Mouse (Mus musculus): ENCODE data around the gene Cyp4f37. TPM values are rescaled to one million over a fixed set of nuclear protein-coding genes. Genes with fewer than 3 reads are reported as not detected.

The Cyp4f37 gene
- total RNA-seq, 1 experiment = 0.71 TPM

DNA sequence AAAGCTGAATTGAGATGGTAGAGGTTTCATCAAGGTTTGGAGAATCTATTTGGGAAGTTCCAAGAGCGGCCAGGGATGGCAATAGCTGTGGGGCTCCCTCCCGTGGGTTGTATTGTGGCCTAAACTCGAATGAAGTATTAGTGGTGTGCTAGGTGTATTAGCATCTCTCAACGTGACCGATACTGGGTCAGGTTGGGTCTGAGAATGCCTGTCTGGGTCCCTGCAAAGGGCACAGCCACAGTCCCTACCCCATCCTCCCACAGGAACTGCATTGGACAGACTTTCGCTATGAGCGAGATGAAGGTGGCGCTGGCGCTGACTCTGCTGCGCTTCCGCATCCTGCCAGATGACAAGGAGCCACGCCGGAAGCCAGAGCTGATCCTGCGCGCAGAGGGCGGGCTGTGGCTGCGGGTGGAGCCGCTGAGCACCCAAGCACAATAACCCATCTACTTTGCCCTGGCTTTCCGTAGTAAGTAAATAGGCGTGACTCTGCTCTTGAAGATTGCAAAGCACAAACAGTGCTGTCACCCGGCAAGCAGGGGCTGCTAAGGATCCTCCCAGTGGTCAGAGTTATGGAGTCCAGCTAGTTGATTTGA lies 55.0 kb downstream of the Cyp4f37 start:
- Histone ChIP-seq H3K4me3 (ENCODE audit: insufficient read depth in 1 of 2, low read depth in 1 of 2, low read length in 2 of 2, poor library complexity in 1 of 2, severe bottlenecking in 1 of 2) (peak overlapping the region; percentile 0 to 31; a peak in 3 of 4 replicates), H3K4me1 (ENCODE audit: control insufficient read depth in 2 of 2, insufficient read depth in 2 of 2, low read length in 2 of 2, poor library complexity in 1 of 2) (no peaks in the 10 kb centered on the region; a peak in 2 of 4 replicates), H3K27ac (ENCODE audit: insufficient read depth, low read depth, low read length, poor library complexity, severe bottlenecking) (no peak overlapping the region), H3K9ac (ENCODE audit: insufficient read depth, low read depth, low read length, poor library complexity, severe bottlenecking) (peak overlapping the region; percentile 9; the same call in 1 of the 2 replicates), H3K9me3 (ENCODE audit: control insufficient read depth, insufficient read depth, low read depth, low read length) (no peaks in the 10 kb centered on the region), H3K36me3 (ENCODE audit: control insufficient read depth, insufficient read depth, low read length, poor library complexity, severe bottlenecking) (no peaks in the 10 kb centered on the region)
- no peak for TF ChIP-seq MAFK (IDR thresholded peaks at IDR 0.05; ENCODE audit: insufficient read depth, low read depth, low read length)
- no peak for TF ChIP-seq HCFC1 (IDR thresholded peaks at IDR 0.05; ENCODE audit: borderline replicate concordance, insufficient read depth, low read length)
- no peak for TF ChIP-seq ZC3H11A (IDR thresholded peaks at IDR 0.05; ENCODE audit: borderline replicate concordance, low read depth, low read length)
- TF ChIP-seq ZNF384 (IDR thresholded peaks at IDR 0.05; ENCODE audit: low read depth, low read length) = no peak
- no peak for TF ChIP-seq CHD2 (IDR thresholded peaks at IDR 0.05; ENCODE audit: low read depth, low read length)
- DNase-seq (ENCODE audit: low read depth, low spot score) = peak; percentile 30
- in situ Hi-C loops (cut with MboI; ENCODE audit: low sequenced_read_pairs in 2 of 2, unreplicated experiment in 2 of 2) = no loop called here

DNA sequence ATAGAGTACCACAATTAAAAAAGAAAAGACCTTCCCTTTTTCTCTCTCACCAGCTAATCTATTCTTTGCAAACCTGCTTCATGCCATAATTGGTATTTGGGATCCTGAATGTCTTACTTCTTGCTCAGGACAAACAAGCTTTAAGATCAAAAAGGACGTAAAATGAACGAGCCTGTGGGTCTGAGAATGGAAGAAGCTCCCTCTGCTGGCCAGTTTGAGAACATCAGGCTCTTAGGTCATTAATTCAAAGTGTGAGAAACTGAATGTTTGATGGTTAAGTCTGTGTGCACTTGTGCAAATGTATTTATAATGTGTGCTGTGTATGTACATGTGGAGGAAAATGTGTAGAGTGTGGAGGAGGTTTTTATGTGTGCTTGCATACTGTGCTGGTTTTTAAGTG lies 59.3 kb downstream of the Cyp4f37 start:
- in situ Hi-C loops (cut with MboI; ENCODE audit: low sequenced_read_pairs in 2 of 2, unreplicated experiment in 2 of 2) = no loop called here
- DNase-seq (ENCODE audit: low read depth, low spot score) = peak; percentile 66
- no peak for TF ChIP-seq CHD2 (IDR thresholded peaks at IDR 0.05; ENCODE audit: low read depth, low read length)
- TF ChIP-seq MAFK (IDR thresholded peaks at IDR 0.05; ENCODE audit: insufficient read depth, low read depth, low read length) = no peak
- TF ChIP-seq ZNF384 (IDR thresholded peaks at IDR 0.05; ENCODE audit: low read depth, low read length) = no peak
- TF ChIP-seq HCFC1 (IDR thresholded peaks at IDR 0.05; ENCODE audit: borderline replicate concordance, insufficient read depth, low read length) = no peak
- TF ChIP-seq ZC3H11A (IDR thresholded peaks at IDR 0.05; ENCODE audit: borderline replicate concordance, low read depth, low read length) = peak; percentile 31

DNA sequence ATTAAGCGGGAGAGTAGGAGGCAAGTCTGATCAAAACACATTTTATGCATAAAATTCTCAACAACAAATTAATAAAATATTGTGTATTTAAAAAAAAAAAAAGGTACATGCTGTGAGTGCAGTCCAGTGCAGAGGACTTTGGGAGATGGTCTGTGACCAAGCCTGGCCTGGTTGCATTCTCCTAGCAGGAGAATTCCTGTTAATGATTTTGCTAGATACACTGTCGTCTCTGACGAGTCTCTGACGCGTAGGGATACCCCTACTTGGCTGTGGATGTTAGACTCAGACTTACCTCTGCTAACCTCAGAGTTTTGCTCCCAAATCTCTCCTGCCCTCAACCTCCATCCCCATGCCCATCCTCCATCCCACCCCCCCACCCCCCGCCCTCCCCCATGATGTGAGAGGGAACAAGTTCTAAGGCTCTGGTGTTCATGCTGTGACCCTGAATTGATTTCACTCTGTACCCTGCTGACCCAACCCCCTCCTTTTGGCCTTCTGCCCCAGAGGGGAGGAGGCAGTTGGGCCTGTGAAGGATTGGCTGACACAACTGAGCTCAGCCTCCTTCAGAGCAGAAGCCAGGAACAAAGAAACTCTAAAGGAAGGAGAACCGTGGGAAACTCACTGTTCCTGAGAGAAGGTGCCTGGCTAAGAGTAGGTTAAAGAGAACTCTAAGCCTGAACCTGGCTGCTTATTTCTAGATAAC lies 64.1 kb downstream of the Cyp4f37 start, which contains the start of gene Cyp4f15:
Gene Cyp4f15, plus strand, starts transcription at position 580 of the 703 bp plus-strand sequence.
- in situ Hi-C loops (cut with MboI; ENCODE audit: low sequenced_read_pairs in 2 of 2, unreplicated experiment in 2 of 2) = no loop called here
- DNase-seq (ENCODE audit: low read depth, low spot score) = no peak
- H3K36me3 ChIP-seq (ENCODE audit: control insufficient read depth, insufficient read depth, low read length, poor library complexity, severe bottlenecking) = no peaks in the 10 kb centered on the region
- H3K9ac ChIP-seq (ENCODE audit: insufficient read depth, low read depth, low read length, poor library complexity, severe bottlenecking) = no peak within 1 kb of the TSS
- H3K27ac ChIP-seq (ENCODE audit: insufficient read depth, low read depth, low read length, poor library complexity, severe bottlenecking) = no peak within 1 kb of the TSS
- H3K9me3 ChIP-seq (ENCODE audit: control insufficient read depth, insufficient read depth, low read depth, low read length) = no peaks in the 10 kb centered on the region
- H3K4me1 ChIP-seq (ENCODE audit: control insufficient read depth in 2 of 2, insufficient read depth in 2 of 2, low read length in 2 of 2, poor library complexity in 1 of 2) = peaks cover 0 to 7% of the 10 kb centered on the region in 2 experiments; a peak in 1 of 4 replicates
- no peak within 1 kb of the TSS for H3K4me3 ChIP-seq (ENCODE audit: insufficient read depth in 1 of 2, low read depth in 1 of 2, low read length in 2 of 2, poor library complexity in 1 of 2, severe bottlenecking in 1 of 2)
- TF ChIP-seq ZNF384 (IDR thresholded peaks at IDR 0.05; ENCODE audit: low read depth, low read length) = no peak

More for the DNA sequence above, 59.3 kb downstream of the Cyp4f37 start:
- Histone ChIP-seq H3K4me3 (ENCODE audit: insufficient read depth in 1 of 2, low read depth in 1 of 2, low read length in 2 of 2, poor library complexity in 1 of 2, severe bottlenecking in 1 of 2) (no peak overlapping the region), H3K36me3 (ENCODE audit: control insufficient read depth, insufficient read depth, low read length, poor library complexity, severe bottlenecking) (no peaks in the 10 kb centered on the region), H3K27ac (ENCODE audit: insufficient read depth, low read depth, low read length, poor library complexity, severe bottlenecking) (no peak overlapping the region), H3K9ac (ENCODE audit: insufficient read depth, low read depth, low read length, poor library complexity, severe bottlenecking) (no peak overlapping the region), H3K4me1 (ENCODE audit: control insufficient read depth in 2 of 2, insufficient read depth in 2 of 2, low read length in 2 of 2, poor library complexity in 1 of 2) (peaks cover 0 to 4% of the 10 kb centered on the region in 2 experiments; a peak in 2 of 4 replicates), H3K9me3 (ENCODE audit: control insufficient read depth, insufficient read depth, low read depth, low read length) (no peaks in the 10 kb centered on the region)

Other genes starting within 250 kb of the Cyp4f37 start
- gene Wiz, start 231.9 kb upstream of the Cyp4f37 start, total RNA-seq (2012; rRNA removed) = 10.4 and 12.4 TPM in 2 replicates
- 0.76 and 1.2 TPM in 2 replicates for gene Rasal3, start 217.7 kb upstream of the Cyp4f37 start, total RNA-seq (2012; rRNA removed)
- not detected in 2 replicates for gene Pglyrp2, start 197.1 kb upstream of the Cyp4f37 start, total RNA-seq (2012; rRNA removed)
- gene Cyp4f39, start 168.6 kb upstream of the Cyp4f37 start, total RNA-seq (2012; rRNA removed) = 2.8 and 4.8 TPM in 2 replicates
- 7.2 and 13.7 TPM in 2 replicates for gene Cyp4f17, start 115.3 kb upstream of the Cyp4f37 start, total RNA-seq (2012; rRNA removed)
- gene Cyp4f16, start 84.8 kb upstream of the Cyp4f37 start, total RNA-seq (2012; rRNA removed) = 20.8 and 44.2 TPM in 2 replicates
- gene Cyp4f40, start 37.6 kb downstream of the Cyp4f37 start, total RNA-seq (2012; rRNA removed) = 0.21 and 0.36 TPM in 2 replicates
- gene Cyp4f15, start 64.3 kb downstream of the Cyp4f37 start, total RNA-seq (2012; rRNA removed) = 0.11 and 0.31 TPM in 2 replicates
- 21.6 and 21.9 TPM in 2 replicates for gene Zfp871, start 167.0 kb downstream of the Cyp4f37 start, total RNA-seq (2012; rRNA removed)
- 1.6 and 2.1 TPM in 2 replicates for gene Zfp811, start 188.6 kb downstream of the Cyp4f37 start, total RNA-seq (2012; rRNA removed)
- 9.3 and 12.9 TPM in 2 replicates for gene Zfp799, start 209.0 kb downstream of the Cyp4f37 start, total RNA-seq (2012; rRNA removed)